In genomic region chr1:191592016-191592720, GRCm38 (mm10) we compare ENCODE assay signal across 12 mouse cellular contexts. TPM values are rescaled to one million over a fixed set of nuclear protein-coding genes. Genes with fewer than 3 reads are reported as not detected.
DNase-seq lines count a peak whose midpoint lies in the region; ATAC-seq and TF ChIP-seq lines count a peak whose summit lies in the region.
"Had no signal": no experiment of that assay in that cellular context is flagged by ENCODE, and none has a peak within 500 bp of the region (broad histone marks: within the 10 kb centered on the region; RNA-seq: fewer than 3 reads in every experiment).

No protein-coding gene starts in this region.

- H3K4me1 ChIP-seq in heart, embryonic 13.5 days, result peaks cover 19% of the 10 kb centered on the region
- H3K4me1 ChIP-seq in lung, postnatal 0 days (ENCODE audit: insufficient read depth, low read depth, low read length), result peaks cover 3% of the 10 kb centered on the region; the same call in 1 of the 2 replicates
- H3K4me1 ChIP-seq in kidney, adult 2 months (ENCODE audit: control insufficient read depth, insufficient read depth, low read length), result no peaks in the 10 kb centered on the region
- H3K4me1 ChIP-seq: liver, embryonic 13.5 days had no signal

- H3K4me2 ChIP-seq in heart, embryonic 13.5 days, result peak overlapping the region; percentile 16; the same call in 1 of the 2 replicates
- peak overlapping the region; percentile 8; the same call in 1 of the 2 replicates for H3K4me2 ChIP-seq in lung, postnatal 0 days (replicated peaks; ENCODE audit: low read depth, low read length)
- H3K4me2 ChIP-seq: liver, embryonic 13.5 days had no signal

- no peak for DNase-seq in gastrocnemius, adult 2 months
- DNase-seq in gastrocnemius, postnatal 36 days, result no peak
- peak; percentile 22 for DNase-seq in Muller cell, postnatal 12 days (ENCODE audit: inconsistent ontology term)
- DNase-seq in lung, postnatal 0 days (ENCODE audit: low spot score), result peak; percentile 94
- no peak for DNase-seq in kidney, adult 2 months
- no peak for DNase-seq in embryo, embryonic 10 days (ENCODE audit: low spot score)
- no peak for DNase-seq in neural tube, embryonic 10.5 days (ENCODE audit: extremely low spot score, low spot score)
- DNase-seq: B cell, adult 2 months; kidney, adult 8-10 months; liver, embryonic 13.5 days had no signal

- no peaks in the 10 kb centered on the region for H3K27me3 ChIP-seq in heart, embryonic 13.5 days (replicated peaks)
- H3K27me3 ChIP-seq in lung, postnatal 0 days (replicated peaks; ENCODE audit: insufficient read depth, low read length), result no peaks in the 10 kb centered on the region
- H3K27me3 ChIP-seq in kidney, adult 2 months (replicated peaks; ENCODE audit: control insufficient read depth, insufficient read depth, low read length), result no peaks in the 10 kb centered on the region
- H3K27me3 ChIP-seq: liver, embryonic 13.5 days had no signal

- H3K4me3 ChIP-seq in gastrocnemius, adult 2 months, result peak overlapping the region; percentile 22; the same call in 1 of the 2 replicates
- no peak overlapping the region for H3K4me3 ChIP-seq in heart, embryonic 13.5 days
- H3K4me3 ChIP-seq in lung, postnatal 0 days (ENCODE audit: low read depth, low read length), result no peak overlapping the region
- no peak overlapping the region for H3K4me3 ChIP-seq in kidney, adult 2 months (ENCODE audit: insufficient read depth, low read depth, low read length)
- H3K4me3 ChIP-seq: liver, embryonic 13.5 days had no signal

- no peak overlapping the region for H3K9ac ChIP-seq in heart, embryonic 13.5 days
- H3K9ac ChIP-seq in lung, postnatal 0 days (replicated peaks; ENCODE audit: low read depth), result no peak overlapping the region
- H3K9ac ChIP-seq: liver, embryonic 13.5 days had no signal

- 72% methylated on average over 12 of the region's 12 CpGs for WGBS in heart, embryonic 13.5 days
- 50% methylated on average over 12 of the region's 12 CpGs for WGBS in lung, postnatal 0 days
- 76% methylated on average over 12 of the region's 12 CpGs for WGBS in kidney, adult 2 months

- intact Hi-C loops in gastrocnemius, adult 2 months (cut with DNase I), result no loop called here
- intact Hi-C loops in gastrocnemius, postnatal 36 days (cut with DNase I), result no loop called here

- no peak for TF ChIP-seq POLR2A in kidney, adult 2 months (IDR thresholded peaks at IDR 0.05; ENCODE audit: low read depth, low read length)

- H3K9me3 ChIP-seq in heart, embryonic 13.5 days, result no peaks in the 10 kb centered on the region
- H3K9me3 ChIP-seq in lung, postnatal 0 days (ENCODE audit: low read length), result no peaks in the 10 kb centered on the region
- H3K9me3 ChIP-seq: liver, embryonic 13.5 days had no signal

- peak overlapping the region; percentile 50; the same call in 1 of the 2 replicates for H3K27ac ChIP-seq in gastrocnemius, adult 2 months
- H3K27ac ChIP-seq in heart, embryonic 13.5 days (replicated peaks), result peak overlapping the region; percentile 37
- peak overlapping the region; percentile 77 for H3K27ac ChIP-seq in lung, postnatal 0 days (ENCODE audit: low read length)
- H3K27ac ChIP-seq in kidney, adult 2 months (ENCODE audit: insufficient read depth, low read depth, low read length), result no peak overlapping the region
- H3K27ac ChIP-seq: liver, embryonic 13.5 days had no signal

- H3K36me3 ChIP-seq in heart, embryonic 13.5 days, result peaks cover 71% of the 10 kb centered on the region
- peaks cover 24% of the 10 kb centered on the region for H3K36me3 ChIP-seq in lung, postnatal 0 days (ENCODE audit: insufficient read depth, low read length)
- peaks cover 6% of the 10 kb centered on the region; the same call in 1 of the 2 replicates for H3K36me3 ChIP-seq in kidney, adult 2 months (ENCODE audit: control insufficient read depth, insufficient read depth, low read length)

- TF ChIP-seq CTCF in gastrocnemius, adult 2 months (IDR thresholded peaks at IDR 0.05), result no peak
- TF ChIP-seq CTCF in lung, postnatal 0 days (IDR thresholded peaks at IDR 0.05), result no peak
- TF ChIP-seq CTCF in kidney, adult 2 months (conservative IDR thresholded peaks at IDR 0.05; ENCODE audit: insufficient read depth, insufficient read length, low read depth, low read length), result no peak

- no peak for ATAC-seq in heart, embryonic 13.5 days (ENCODE audit: extremely low read depth, insufficient number of reproducible peaks, low FRiP score, low TSS enrichment)
- ATAC-seq in lung, postnatal 0 days, result peak; percentile 86
- ATAC-seq: midbrain, embryonic 16.5 days had no signal

- peak; percentile 75 for TF ChIP-seq EP300 in lung, postnatal 0 days (IDR thresholded peaks at IDR 0.05)

RNA-seq across cellular contexts. Expression of gene Ints7, which starts 16.7 kb away (rescaled TPM):
- total RNA-seq in gastrocnemius, adult 2 months (2021), result 1 to 10 TPM; 6.7 to 7.2 TPM
- 1 to 10 TPM; 4.9 to 5.7 TPM for total RNA-seq in gastrocnemius, postnatal 36 days (2021)
- 34.1 and 37.2 TPM in 2 replicates for polyA plus RNA-seq in heart, embryonic 13.5 days (2015; fragmentation: Nextera tagmentation; extraction: Ambion mirVana)
- 13.9 and 14.3 TPM in 2 replicates for polyA plus RNA-seq in lung, postnatal 0 days (2015; fragmentation: Nextera tagmentation; extraction: Ambion mirVana)
- 12.2 and 12.7 TPM in 2 replicates for polyA plus RNA-seq in kidney, adult 2 months (2012; rRNA removed)

RNA-seq across cellular contexts. Expression of gene Dtl, which starts 16.8 kb away (rescaled TPM):
- total RNA-seq in gastrocnemius, adult 2 months (2021), result under 1 TPM in 1 of 2 experiments, not detected in 1; 0.11 TPM
- total RNA-seq in gastrocnemius, postnatal 36 days (2021), result under 1 TPM; 0.17 to 0.38 TPM
- 29.3 and 31.2 TPM in 2 replicates for polyA plus RNA-seq in heart, embryonic 13.5 days (2015; fragmentation: Nextera tagmentation; extraction: Ambion mirVana)
- polyA plus RNA-seq in lung, postnatal 0 days (2015; fragmentation: Nextera tagmentation; extraction: Ambion mirVana), result 2.9 and 3.1 TPM in 2 replicates
- 0.14 and 0.20 TPM in 2 replicates for polyA plus RNA-seq in kidney, adult 2 months (2012; rRNA removed)

Comparison
In these comparisons a context has a peak if more than half of its experiments do, and no peak if none do; other contexts are left out.
1. DNase-seq: peak in Muller cell, postnatal 12 days (single experiment) and lung, postnatal 0 days (single experiment); none in gastrocnemius, adult 2 months (single experiment), gastrocnemius, postnatal 36 days (0 of 2), kidney, adult 2 months (single experiment), embryo, embryonic 10 days (single experiment) and neural tube, embryonic 10.5 days (single experiment).